Mouse (Mus musculus) adrenal gland, postnatal 4 days (tissue): ENCODE data around the gene Idh2. TPM values are rescaled to one million over a fixed set of nuclear protein-coding genes. Genes with fewer than 3 reads are reported as not detected.
"Not testable (repeated sequence)": the region's sequence is repeated elsewhere in the genome, so short reads cannot be mapped to it uniquely, and the experiment has no call there.

Experiments
- DNase-seq, 2 experiments: peaks; one replicate each; pipeline ENCODE4 v3.0.0; 2021 to 2022; ENCODE audit warnings: low spot score in 2 of 2, mixed read lengths in 2 of 2
- total RNA-seq, 2 experiments: library from RNA; stranded (reverse); gene quantifications; 2 replicates each; pipeline ENCODE4 v1.2.3; 2021

Idh2 gene
- total RNA-seq, 2 experiments from 2014 or later, result 275 to 289 TPM

DNA sequence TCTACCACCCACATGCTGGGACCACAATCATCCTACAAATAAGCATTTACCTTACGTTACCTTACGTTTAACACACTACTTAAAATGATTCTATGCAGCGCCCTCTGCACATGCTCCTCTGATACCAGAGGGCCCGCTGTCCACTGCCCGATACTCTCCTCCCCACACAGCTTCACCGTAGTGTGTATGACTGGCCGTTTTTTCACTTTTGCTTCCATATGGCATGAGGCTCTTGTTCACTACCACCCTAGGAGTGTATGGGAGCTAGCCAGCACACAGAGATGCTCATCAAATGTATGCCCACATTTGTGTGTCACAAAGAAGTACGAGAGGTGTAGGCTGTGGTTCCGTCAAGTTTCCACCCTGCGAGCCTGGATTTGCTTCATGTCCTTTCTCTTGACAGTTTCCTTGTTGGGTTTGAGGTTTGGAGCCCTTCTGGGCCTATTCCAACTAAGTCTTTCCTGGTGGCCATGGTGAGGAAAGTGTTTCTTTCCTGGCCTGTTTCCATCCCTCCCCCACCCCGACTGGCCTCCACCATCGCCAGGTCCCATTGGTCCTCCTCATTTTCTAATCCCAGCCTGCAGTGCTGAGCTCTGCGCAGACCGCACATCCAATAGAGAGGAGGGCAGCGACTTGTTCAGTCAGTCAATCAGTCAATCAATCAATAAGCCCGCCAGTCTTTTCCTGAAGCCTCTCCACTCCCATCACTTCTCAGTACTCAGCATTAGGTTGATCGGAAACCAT lies 52.9 kb downstream of the Idh2 start:
- no peak for DNase-seq

DNA sequence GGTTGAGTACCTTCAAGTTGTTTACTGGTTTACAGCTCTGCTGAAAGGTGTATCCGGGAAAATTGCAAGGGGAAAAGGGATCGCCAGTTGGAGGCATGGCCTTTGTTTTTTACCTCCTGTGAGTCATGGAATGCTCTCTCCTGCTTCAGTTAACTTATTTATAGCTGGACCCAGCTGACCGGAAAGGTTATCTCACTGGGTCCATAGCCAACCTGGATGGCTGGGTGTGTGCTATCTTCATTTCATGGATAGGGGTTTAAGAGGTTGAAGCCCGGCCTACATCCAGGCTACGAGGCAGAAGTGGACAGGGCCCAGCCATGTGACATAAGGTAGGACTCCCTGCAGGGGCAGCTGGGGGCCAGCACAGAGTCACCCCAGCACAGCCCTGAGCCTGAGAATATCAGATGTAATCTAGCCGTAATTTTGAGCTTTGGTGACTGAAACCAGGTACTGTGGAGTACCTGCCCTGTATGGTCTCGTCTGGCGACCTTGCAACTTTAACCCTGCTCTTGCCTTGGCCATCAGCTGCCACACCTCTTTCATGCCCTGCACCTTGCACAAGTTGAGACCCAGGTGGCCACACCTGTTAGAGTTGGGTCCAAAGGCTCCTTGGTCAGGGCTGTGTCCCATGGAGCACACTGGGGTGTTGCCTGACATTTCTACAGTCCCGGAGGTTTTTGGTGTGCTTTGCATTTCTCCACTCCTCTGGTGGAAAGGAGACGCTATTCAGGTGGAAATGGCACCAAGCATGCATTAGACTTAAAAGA lies 55.0 kb downstream of the Idh2 start:
- no peak for DNase-seq

DNA sequence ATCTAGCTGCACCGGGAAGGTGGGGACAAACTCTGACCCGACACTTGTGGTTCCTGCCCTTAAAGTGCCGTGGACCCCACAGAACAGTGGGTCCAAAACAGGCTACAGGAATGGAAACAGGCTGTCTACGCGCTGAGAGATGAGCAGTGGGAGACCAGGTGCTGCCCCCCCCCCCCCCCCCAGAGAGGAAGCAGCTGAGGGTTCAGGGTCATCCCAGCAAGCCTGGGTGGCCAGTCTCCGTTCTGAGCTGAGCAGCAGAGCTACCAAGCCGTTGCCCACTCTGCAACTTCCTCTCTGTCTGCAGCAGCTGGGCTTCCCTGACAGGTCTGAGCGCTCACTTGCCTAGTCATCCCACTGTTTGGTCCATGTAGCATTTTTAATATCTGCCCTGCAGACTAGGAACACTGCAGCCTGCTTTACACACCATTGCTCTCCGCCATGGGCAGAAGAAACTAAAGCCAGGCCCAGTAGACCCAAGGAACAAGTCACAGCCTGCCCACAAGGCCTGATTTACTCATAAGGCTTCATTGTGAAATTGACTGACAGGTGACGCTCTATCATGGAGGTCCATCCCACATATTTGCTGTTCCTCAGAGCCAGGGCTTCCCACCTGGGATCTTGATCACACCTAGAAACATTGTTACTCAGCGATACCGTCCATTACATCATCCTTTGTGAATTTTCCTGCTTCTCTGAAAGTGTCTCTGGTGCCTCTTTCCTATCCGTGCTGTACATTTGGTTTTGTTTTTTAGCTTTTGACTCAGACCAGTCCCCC lies 55.9 kb downstream of the Idh2 start:
- DNase-seq, result no peak

DNA sequence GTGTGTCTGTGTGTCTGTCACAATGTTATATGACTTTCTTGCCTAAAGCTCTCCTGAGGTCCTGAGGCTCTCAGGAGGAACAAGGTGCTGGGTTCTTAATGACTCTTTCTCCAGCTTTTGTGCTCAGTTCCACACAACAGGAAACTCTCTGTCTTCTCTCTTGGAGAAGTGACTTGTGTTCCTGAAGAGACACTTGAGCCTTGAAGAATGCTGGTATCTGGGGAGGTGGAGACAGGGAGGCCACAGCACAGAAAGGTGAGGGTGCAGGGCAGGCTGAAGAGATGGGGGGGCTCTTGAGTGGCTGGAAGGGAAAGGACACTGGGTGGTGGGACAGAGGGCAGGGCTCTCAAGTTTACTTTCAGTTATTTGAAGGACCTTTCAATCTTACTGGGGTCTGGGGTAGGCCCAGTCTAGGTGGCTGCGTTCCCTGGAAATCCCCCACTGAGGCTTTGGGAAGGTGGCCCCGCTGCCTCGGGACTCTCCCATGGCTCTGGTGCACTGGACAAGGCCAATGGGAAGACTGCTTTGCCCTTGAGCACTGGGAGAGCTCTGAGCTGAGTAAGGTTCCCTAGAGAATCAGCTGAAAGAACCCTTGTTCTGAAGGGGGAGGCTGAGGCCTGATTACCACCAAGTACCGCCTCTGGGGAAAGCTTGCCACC lies 56.7 kb downstream of the Idh2 start:
- DNase-seq, result no peak

DNA sequence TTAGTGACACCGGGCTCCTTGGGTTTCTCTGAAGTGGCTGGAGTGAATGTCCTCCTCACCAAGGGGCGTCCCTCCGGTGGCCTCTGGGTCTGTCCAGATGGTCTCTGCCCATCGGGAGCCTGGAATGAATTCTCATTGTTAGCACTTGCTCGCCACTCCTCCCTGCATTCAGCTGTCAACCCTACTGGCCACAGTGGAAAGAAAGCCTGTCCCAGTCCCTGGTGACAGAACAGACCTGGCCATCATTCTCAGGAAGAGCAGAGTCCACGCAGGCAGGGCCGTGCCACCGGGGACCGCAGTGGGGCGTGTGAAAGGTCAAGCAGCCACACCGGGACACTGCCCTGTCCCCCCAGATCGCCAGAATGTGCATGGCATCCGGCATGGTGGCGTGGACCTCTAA lies 57.4 kb downstream of the Idh2 start:
- DNase-seq, result no peak

DNA sequence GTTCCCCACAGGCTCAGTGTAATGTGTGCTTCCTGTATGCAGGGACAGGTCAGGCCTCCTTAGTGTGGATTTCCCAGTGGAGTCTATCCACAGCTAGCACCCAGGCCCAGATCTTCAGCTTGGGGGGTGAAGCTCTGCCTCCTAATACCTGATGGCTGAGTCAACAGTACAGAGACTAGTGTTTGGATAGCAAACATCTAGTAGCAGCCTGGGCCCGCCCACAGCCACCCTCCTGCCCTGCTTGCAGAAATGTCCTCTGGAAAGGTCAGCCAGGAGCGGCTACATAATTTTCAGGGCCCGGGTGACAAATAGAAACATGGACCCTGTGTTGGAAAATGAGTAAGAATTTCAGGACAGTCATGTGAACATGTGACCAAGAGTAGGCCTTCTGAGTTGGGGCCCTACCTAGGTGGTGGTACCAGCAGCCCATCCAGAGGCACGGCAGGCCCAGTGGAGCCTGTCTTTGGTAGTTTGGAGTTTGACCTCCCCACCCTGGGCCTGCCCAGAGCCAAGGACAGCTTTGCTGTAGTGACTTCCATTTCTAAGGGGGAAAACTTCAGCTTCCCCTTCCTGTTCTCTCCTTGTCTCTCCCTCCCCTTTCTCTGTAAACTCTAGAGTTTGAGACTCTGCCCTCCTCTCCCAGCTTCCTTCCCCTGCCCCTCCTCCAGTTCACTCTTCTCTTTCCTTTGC lies 58.0 kb downstream of the Idh2 start:
- DNase-seq, result no peak

DNA sequence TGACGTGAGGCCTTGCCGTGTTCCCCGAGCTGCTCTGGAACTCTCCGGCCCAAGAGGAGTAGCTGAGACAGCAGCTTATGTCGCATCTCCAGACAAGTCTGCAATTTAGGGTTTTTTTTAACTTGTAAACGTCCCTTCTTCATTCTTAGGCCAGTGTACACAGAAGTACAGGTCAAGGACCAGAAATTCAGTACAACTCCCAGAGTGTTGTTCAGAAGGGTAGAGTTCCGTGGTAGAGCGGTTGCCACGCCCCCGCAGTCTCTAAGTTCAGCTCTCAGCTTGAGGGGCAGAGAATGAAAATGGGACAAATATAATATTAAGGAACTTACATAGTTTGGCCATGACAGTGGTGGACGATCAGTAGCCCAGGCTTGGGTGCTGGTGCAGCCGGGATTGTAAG lies 59.4 kb downstream of the Idh2 start:
- DNase-seq, result no peak

DNA sequence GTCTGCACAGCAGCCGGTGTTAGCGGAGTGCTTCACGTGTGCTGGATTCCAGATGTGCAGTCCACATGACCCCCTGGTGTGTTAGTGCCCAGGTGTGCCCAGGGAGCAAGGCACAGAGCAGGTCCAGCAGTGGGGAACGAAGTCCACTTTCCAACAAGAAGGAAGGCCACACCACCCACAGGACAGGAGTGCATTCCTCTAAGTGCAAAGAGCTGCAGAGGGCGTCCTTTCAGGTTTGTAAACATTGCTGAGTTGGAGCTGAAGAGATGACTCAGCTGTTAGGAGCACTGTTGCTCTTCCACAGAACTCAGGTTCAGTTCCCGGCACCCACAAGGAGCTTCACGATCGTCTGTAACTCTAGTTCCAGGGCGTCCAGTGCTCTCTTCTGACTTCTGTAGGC lies 62.0 kb downstream of the Idh2 start:
- no peak for DNase-seq

DNA sequence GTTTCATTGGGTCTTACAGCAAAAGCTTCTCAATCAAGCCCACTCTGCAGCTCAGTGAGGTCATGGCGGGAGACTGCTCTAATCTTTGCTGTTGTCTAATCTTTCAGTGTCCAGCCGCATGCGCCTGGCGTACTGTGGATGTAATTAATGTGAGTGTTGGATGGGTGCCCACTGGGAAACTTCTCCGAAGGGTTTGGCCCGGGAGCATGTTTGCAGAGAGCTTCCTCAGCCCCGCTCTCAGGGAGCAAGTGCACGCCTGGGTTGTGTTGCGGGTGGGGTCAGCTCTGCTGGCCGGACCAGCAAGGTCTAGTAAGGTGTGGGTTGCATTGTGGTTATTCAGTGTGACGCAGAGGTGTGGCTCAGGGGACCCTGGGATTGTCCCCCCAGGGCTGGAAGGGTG lies 62.9 kb downstream of the Idh2 start:
- DNase-seq, result no peak

DNA sequence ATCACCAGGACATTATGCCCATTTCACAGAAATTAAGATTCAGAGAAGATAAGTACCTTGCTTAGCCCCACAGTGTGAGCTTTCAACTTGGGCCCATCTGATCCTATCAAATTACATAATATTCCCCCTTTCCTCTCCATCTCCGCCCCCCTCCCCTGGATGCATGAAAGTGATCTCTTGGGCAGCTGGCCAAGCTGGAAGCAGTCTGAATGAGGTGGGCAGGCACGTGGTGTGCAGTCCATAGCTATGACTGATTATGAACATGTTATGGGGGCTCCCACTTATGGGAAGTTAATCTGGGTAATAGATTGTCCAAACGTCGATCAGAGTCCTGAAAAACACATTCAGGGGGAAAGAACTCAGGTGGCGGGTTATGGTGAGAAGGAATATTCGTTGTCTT lies 63.4 kb downstream of the Idh2 start:
- no peak for DNase-seq

DNA sequence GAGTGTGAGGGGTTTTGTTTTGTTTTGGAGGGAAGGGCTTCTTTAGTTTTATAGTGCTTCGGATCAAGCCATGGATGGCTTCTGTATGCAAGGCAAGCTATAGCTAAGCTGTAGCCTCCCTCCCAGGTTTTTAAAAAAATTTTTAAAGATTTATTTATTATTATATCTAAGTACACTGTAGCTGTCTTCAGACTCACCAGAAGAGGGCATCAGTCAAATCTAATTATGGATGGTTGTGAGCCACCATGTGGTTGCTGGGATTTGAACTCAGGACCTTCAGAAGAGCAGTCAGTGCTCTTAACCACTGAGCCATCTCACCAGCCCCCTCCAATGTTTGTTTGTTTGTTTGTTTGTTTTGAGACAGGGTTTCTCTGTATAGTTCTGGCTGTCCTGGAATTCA lies 64.8 kb downstream of the Idh2 start:
- DNase-seq, result not testable (repeated sequence)

DNA sequence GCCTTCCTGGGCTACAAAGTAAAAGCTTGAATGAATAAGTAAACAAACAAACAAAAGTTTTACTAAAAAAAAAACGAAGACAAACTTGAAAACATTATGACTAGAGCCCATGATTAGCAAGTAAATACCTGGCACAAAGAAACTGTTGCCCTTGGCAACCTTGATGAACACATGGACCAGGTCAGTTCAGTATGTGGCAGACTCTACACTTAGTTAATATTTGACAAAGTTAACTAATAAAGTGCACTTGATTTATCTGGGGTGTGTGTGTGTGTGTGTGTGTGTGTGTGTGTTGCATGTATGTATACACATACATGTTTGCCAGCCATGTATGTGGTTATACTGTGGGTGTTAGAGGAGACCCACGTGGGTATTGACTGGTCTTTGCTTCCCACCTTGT lies 65.4 kb downstream of the Idh2 start:
- DNase-seq, result no peak

DNA sequence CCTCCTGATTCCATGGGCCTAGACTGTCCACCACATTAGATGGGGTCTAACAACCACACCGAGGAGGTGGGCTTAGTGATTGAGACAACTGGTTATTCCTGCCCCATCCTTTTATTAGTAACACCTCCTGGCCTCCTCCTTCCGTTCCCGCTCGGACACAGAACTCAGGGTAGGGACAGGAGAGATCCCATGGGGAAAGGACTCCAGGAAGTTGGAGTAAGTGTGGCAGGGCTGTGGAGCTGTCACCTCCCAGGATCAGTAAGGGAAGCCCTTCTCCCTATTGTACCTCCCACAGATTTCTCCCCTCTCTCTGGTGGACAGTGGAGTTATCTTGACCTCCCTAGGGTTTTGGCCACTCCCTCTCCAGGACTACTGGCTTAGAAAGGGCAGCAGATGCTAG lies 68.2 kb downstream of the Idh2 start:
- no peak for DNase-seq

Other genes with a start within 250 kb of the Idh2 start
- 10 to 100 TPM; 34.4 to 34.5 TPM for gene Ap3s2, start 194.7 kb downstream of the Idh2 start, total RNA-seq
- gene Arpin, start 180.0 kb downstream of the Idh2 start, total RNA-seq, result 10 to 100 TPM; 26.0 to 29.6 TPM
- gene Zfp710, start 90.6 kb downstream of the Idh2 start, total RNA-seq, result 10 to 100 TPM; 25.2 to 25.5 TPM
- 10 to 100 TPM; 62.1 to 66.9 TPM for gene Sema4b, start 71.4 kb upstream of the Idh2 start, total RNA-seq
- gene Cib1, start 117.4 kb upstream of the Idh2 start, total RNA-seq, result 10 to 100 TPM; 50.5 to 52.1 TPM
- 1 to 10 TPM; 5.0 to 5.1 TPM for gene Gdpgp1, start 117.5 kb upstream of the Idh2 start, total RNA-seq
- 1 to 10 TPM; 3.2 to 4.5 TPM for gene Ttll13, start 131.0 kb upstream of the Idh2 start, total RNA-seq
- 10 to 100 TPM; 52.0 to 58.2 TPM for gene Ngrn, start 145.8 kb upstream of the Idh2 start, total RNA-seq
- 10 to 100 TPM; 20.1 to 22.9 TPM for gene Vps33b, start 154.3 kb upstream of the Idh2 start, total RNA-seq
- gene Prc1, start 179.1 kb upstream of the Idh2 start, total RNA-seq, result 10 to 100 TPM; 54.3 to 63.7 TPM
- 10 to 100 TPM; 15.8 to 20.5 TPM for gene Rccd1, start 209.1 kb upstream of the Idh2 start, total RNA-seq
- 10 to 100 TPM; 43.6 to 53.5 TPM for gene Unc45a, start 225.6 kb upstream of the Idh2 start, total RNA-seq
- gene Hddc3, start 227.7 kb upstream of the Idh2 start, total RNA-seq, result 10 to 100 TPM; 41.8 to 42.4 TPM